Mouse (Mus musculus): ENCODE measurements around the gene Gpc2. TPM values are rescaled to one million over a fixed set of nuclear protein-coding genes. Genes with fewer than 3 reads are reported as not detected.
A peak's percentile ranks its signal among the peaks of the same experiment; 100 is the strongest.

The Gpc2 gene
- polyA plus RNA-seq, 1 experiment = 4.4 TPM

DNA sequence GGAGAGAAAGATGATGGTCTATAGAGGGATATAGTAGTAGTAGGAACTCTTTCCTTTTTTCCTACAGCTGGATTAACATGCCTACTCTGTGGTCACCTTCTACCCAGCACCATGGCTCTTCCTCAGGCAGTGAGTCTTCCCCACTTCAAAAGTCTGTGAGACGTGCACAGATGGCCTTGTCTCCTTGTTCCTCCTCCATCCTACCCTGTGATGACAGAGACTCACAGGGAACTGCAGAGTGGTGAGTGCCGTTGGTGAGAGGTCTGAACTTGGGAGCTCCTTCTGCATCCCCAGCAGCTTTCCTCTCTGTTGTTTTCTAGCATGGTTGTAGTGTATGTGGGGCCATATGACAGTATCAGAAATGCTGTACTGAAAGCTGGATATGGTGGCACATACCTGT is 2.0 kb upstream of the Gpc2 start:
- no peak overlapping the region for H3K27ac ChIP-seq (ENCODE audit: insufficient read depth, low read length)
- H3K4me3 ChIP-seq (ENCODE audit: extremely low read depth, insufficient read depth, insufficient read length) = no peak overlapping the region
- 67% methylated on average over 2 of the region's 2 CpGs for WGBS
- H3K36me3 ChIP-seq (ENCODE audit: control insufficient read depth, insufficient read depth, low read length) = no peaks in the 10 kb centered on the region
- TF ChIP-seq POLR2A (IDR thresholded peaks at IDR 0.05; ENCODE audit: low read depth, low read length) (no peak), CTCF (IDR thresholded peaks at IDR 0.05; ENCODE audit: extremely low read depth, insufficient read depth, insufficient read length, insufficient replicate concordance) (no peak)
- H3K4me1 ChIP-seq (ENCODE audit: control insufficient read depth, insufficient read depth, insufficient read length) = 0 out of 2 replicates have a peak, but pooled peaks cover 3% of the 10 kb centered on the region
- DNase-seq (ENCODE audit: low read depth in 1 of 2, low spot score in 2 of 2) = no peak
- H3K27me3 ChIP-seq (ENCODE audit: control insufficient read depth, insufficient read depth, low read length) = no peaks in the 10 kb centered on the region

DNA sequence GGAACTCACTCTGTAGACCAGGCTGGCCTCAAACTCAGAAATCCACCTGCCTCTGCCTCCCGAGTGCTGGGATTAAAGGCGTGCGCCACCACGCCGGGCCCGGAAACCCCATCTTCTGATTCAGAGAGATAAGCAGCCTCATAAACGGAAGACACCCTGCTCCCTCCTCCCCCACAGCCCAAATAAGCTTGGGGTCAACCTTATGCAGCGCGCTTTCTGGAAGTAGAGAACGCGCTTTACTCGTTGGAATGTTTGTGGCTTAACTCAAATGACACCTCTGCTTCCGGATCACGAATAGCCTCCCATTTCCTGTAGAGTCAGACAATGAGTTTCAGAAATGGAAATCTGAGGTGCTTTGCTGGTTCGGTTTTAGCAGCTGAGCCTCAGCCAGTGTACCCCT is 1.0 kb upstream of the Gpc2 start:
- TF ChIP-seq CTCF (IDR thresholded peaks at IDR 0.05; ENCODE audit: extremely low read depth, insufficient read depth, insufficient read length, insufficient replicate concordance) (no peak), POLR2A (IDR thresholded peaks at IDR 0.05; ENCODE audit: low read depth, low read length) (no peak)

DNA sequence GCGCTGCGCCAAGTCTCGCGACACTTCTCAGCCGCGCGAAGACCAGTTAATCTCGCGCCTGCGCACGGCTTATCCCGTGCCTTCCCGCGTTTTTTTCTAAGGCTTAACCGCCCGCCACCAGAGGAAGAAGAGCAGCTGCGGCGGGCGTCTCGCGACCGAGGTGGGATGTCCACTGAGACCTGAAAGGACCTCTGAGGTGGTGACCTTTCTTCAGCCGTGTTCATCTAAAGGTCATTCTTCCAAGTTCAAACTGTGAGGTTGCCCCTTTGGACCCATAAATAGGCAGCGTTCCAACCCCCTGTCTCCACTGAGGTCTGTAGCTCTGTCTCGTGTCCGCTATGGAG is 592 bp upstream of the Gpc2 start:
- no peak for TF ChIP-seq CTCF (IDR thresholded peaks at IDR 0.05; ENCODE audit: extremely low read depth, insufficient read depth, insufficient read length, insufficient replicate concordance)
- no peak for TF ChIP-seq POLR2A (IDR thresholded peaks at IDR 0.05; ENCODE audit: low read depth, low read length)
- WGBS = 39% methylated on average over 26 of the region's 26 CpGs
- DNase-seq (ENCODE audit: low read depth in 1 of 2, low spot score in 2 of 2) = no peak
- Histone ChIP-seq H3K27ac (ENCODE audit: insufficient read depth, low read length) (no peak overlapping the region), H3K27me3 (ENCODE audit: control insufficient read depth, insufficient read depth, low read length) (no peaks in the 10 kb centered on the region), H3K4me1 (ENCODE audit: control insufficient read depth, insufficient read depth, insufficient read length) (0 out of 2 replicates have a peak, but pooled peaks cover 3% of the 10 kb centered on the region), H3K4me3 (ENCODE audit: extremely low read depth, insufficient read depth, insufficient read length) (peak overlapping the region; percentile 55; the same call in 1 of the 2 replicates), H3K36me3 (ENCODE audit: control insufficient read depth, insufficient read depth, low read length) (no peaks in the 10 kb centered on the region)

More for the DNA sequence above, 1.0 kb upstream of the Gpc2 start:
- WGBS = 97% methylated on average over 15 of the region's 15 CpGs
- no peaks in the 10 kb centered on the region for H3K27me3 ChIP-seq (ENCODE audit: control insufficient read depth, insufficient read depth, low read length)
- no peak overlapping the region for H3K4me3 ChIP-seq (ENCODE audit: extremely low read depth, insufficient read depth, insufficient read length)
- H3K4me1 ChIP-seq (ENCODE audit: control insufficient read depth, insufficient read depth, insufficient read length) = 0 out of 2 replicates have a peak, but pooled peaks cover 3% of the 10 kb centered on the region
- no peak overlapping the region for H3K27ac ChIP-seq (ENCODE audit: insufficient read depth, low read length)
- H3K36me3 ChIP-seq (ENCODE audit: control insufficient read depth, insufficient read depth, low read length) = no peaks in the 10 kb centered on the region
- DNase-seq (ENCODE audit: low read depth in 1 of 2, low spot score in 2 of 2) = no peak

DNA sequence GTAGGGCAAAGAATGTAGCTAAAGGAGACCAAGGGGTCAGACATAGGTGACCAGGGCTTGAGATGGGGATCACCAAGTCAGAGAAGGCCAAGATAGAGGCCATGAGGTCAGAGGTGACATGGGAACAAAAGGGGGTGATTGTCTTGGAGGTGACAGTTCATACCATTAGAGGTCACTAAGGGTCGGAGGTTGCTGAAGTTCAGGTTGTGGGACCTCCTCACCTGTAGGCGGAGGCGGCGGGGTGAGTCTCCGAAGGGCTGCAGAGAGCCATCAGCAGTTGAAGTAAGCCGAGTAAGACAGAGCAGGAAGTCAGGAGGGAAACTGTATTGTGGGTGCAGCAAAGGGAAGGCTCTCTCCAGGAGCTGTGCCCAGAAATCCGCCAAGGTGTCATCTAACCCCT is 1.8 kb downstream of the Gpc2 start:
- WGBS = 90% methylated on average over 7 of the region's 7 CpGs
- Histone ChIP-seq H3K36me3 (ENCODE audit: control insufficient read depth, insufficient read depth, low read length) (no peaks in the 10 kb centered on the region), H3K27ac (ENCODE audit: insufficient read depth, low read length) (no peak overlapping the region), H3K4me3 (ENCODE audit: extremely low read depth, insufficient read depth, insufficient read length) (no peak overlapping the region), H3K27me3 (ENCODE audit: control insufficient read depth, insufficient read depth, low read length) (no peaks in the 10 kb centered on the region; the same call in 1 of the 2 replicates), H3K4me1 (ENCODE audit: control insufficient read depth, insufficient read depth, insufficient read length) (0 out of 2 replicates have a peak, but pooled peaks cover 3% of the 10 kb centered on the region)
- TF ChIP-seq POLR2A (IDR thresholded peaks at IDR 0.05; ENCODE audit: low read depth, low read length) (no peak), CTCF (IDR thresholded peaks at IDR 0.05; ENCODE audit: extremely low read depth, insufficient read depth, insufficient read length, insufficient replicate concordance) (no peak)
- DNase-seq (ENCODE audit: low read depth in 1 of 2, low spot score in 2 of 2) = no peak

DNA sequence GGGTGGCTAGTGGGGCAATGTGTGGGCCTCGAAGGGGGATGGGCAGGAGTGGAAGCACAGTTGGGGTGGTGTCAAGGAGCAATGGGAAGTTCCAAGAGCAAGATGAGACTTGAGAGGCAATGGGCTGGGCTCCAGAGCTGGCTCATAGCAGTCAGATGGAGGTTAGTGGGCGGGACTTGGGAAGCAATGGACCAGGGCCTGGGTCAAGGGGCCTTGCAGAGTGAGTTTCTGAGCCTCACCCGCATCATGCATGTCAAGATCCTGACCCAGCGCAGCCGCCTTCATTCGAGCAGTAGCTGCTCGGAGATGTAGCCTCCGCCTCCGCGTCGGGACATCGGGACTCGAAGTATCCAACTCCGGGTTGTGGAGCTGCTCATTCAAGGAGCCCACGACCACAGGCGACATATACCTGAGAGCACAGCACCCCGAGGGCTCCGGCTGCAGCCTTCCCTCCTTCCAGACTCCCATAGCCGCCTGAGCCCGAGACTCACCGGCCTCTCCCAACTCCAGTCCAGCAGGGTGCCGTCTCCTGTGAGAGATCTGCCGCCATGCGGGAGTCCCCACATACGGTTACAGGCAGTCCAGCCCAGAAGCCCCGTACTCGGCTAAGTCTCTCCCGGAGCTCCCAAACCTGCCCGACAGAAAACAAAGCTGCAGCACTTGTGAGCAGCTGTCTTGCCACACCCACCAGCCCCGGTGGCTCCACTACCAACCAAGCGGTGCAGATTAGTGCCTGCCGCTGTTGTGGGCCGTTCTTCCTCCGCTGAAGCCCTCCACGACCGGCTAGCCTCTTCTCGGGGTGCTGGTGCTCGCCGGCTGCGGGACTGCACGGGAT is 4.4 kb downstream of the Gpc2 start:
- no peak overlapping the region for H3K4me3 ChIP-seq (ENCODE audit: extremely low read depth, insufficient read depth, insufficient read length)
- H3K27ac ChIP-seq (ENCODE audit: insufficient read depth, low read length) = no peak overlapping the region
- no peaks in the 10 kb centered on the region for H3K36me3 ChIP-seq (ENCODE audit: control insufficient read depth, insufficient read depth, low read length)
- 88% methylated on average over 41 of the region's 41 CpGs for WGBS
- DNase-seq (ENCODE audit: low read depth in 1 of 2, low spot score in 2 of 2) = no peak
- TF ChIP-seq POLR2A (IDR thresholded peaks at IDR 0.05; ENCODE audit: low read depth, low read length) (no peak), CTCF (IDR thresholded peaks at IDR 0.05; ENCODE audit: extremely low read depth, insufficient read depth, insufficient read length, insufficient replicate concordance) (no peak)
- peaks cover 1% of the 10 kb centered on the region; the same call in 1 of the 2 replicates for H3K27me3 ChIP-seq (ENCODE audit: control insufficient read depth, insufficient read depth, low read length)
- 0 out of 2 replicates have a peak, but pooled peaks cover 3% of the 10 kb centered on the region for H3K4me1 ChIP-seq (ENCODE audit: control insufficient read depth, insufficient read depth, insufficient read length)

DNA sequence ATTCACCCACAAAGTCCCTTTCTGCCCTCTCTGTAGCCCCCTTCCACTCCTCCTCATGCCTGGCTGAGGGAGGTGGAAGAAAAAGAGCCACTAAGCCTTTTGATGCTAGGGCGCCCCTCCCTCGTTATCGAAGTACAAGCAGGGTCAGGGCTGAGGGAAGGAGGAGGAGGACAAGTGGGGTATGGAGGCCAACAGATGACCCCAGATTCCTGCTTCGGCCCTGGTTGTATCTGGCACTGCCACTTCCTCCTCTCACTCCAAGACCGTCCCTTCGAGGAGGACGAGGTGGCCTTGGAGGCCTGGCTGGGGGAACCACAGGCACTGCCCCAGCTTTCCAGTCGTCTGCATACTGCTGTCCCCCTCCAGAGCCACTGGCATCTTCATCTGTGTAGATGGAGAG is 5.6 kb downstream of the Gpc2 start:
- Histone ChIP-seq H3K27me3 (ENCODE audit: control insufficient read depth, insufficient read depth, low read length) (peaks cover 1% of the 10 kb centered on the region; the same call in 1 of the 2 replicates), H3K4me1 (ENCODE audit: control insufficient read depth, insufficient read depth, insufficient read length) (no peaks in the 10 kb centered on the region), H3K36me3 (ENCODE audit: control insufficient read depth, insufficient read depth, low read length) (no peaks in the 10 kb centered on the region), H3K27ac (ENCODE audit: insufficient read depth, low read length) (no peak overlapping the region), H3K4me3 (ENCODE audit: extremely low read depth, insufficient read depth, insufficient read length) (no peak overlapping the region)
- no peak for DNase-seq (ENCODE audit: low read depth in 1 of 2, low spot score in 2 of 2)
- 81% methylated on average over 8 of the region's 8 CpGs for WGBS
- TF ChIP-seq POLR2A (IDR thresholded peaks at IDR 0.05; ENCODE audit: low read depth, low read length) (no peak), CTCF (IDR thresholded peaks at IDR 0.05; ENCODE audit: extremely low read depth, insufficient read depth, insufficient read length, insufficient replicate concordance) (no peak)

DNA sequence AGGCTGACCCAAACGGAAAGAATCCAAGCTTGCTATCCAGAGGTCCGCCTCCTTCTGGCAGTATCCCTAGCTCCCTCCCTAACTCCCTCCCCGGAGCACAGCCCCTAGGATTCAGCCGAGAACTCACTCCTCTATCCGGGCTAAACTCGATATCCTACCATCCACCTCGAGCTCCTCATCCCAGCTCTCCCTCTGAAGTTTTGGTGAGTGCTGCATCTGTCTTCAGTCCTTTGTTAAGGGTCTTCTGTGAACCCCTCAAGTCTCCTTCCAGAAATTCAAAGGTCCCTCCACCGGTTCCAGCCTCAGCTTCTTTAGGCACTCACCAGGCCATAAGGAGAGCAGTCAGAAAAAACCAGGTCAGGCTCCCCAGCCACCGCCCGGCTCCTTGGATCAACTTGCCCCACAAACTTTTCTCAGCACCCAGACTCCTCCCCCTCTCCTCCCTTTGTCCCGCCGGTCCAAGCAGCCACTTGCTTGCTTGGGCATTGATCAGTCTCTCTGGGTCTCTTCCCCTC is 7.3 kb downstream of the Gpc2 start, which contains the start of gene Gal3st4:
Gal3st4 (minus strand) TSS at position 432 of the 515 bp plus-strand sequence.
- Histone ChIP-seq H3K4me1 (ENCODE audit: control insufficient read depth, insufficient read depth, insufficient read length) (no peaks in the 10 kb centered on the region), H3K27me3 (ENCODE audit: control insufficient read depth, insufficient read depth, low read length) (peaks cover 1% of the 10 kb centered on the region; the same call in 1 of the 2 replicates), H3K27ac (ENCODE audit: insufficient read depth, low read length) (no peak within 1 kb of the TSS), H3K36me3 (ENCODE audit: control insufficient read depth, insufficient read depth, low read length) (no peaks in the 10 kb centered on the region), H3K4me3 (ENCODE audit: extremely low read depth, insufficient read depth, insufficient read length) (no peak within 1 kb of the TSS)
- no peak for DNase-seq (ENCODE audit: low read depth in 1 of 2, low spot score in 2 of 2)
- TF ChIP-seq CTCF (IDR thresholded peaks at IDR 0.05; ENCODE audit: extremely low read depth, insufficient read depth, insufficient read length, insufficient replicate concordance) (no peak), POLR2A (IDR thresholded peaks at IDR 0.05; ENCODE audit: low read depth, low read length) (no peak)
- 51% methylated on average over 12 of the region's 12 CpGs for WGBS
